ENCODE assay signal across 19 mouse cellular contexts in genomic region chr16:11694386-11694785, GRCm38 (mm10).
"Had no signal": no experiment of that assay in that cellular context is flagged by ENCODE, and none has a peak within 500 bp of the region (broad histone marks: within the 10 kb centered on the region; RNA-seq: fewer than 3 reads in every experiment).

No protein-coding gene starts in this region.

- DNase-seq: kidney, adult 18-20 months; kidney, adult 9 months; kidney, postnatal 14 days; kidney, postnatal 4 days; liver, embryonic 13.5 days; lung, adult 2 months; lung, postnatal 14 days; right cerebral cortex, adult 18-20 months; right cerebral cortex, postnatal 14 days; right cerebral cortex, postnatal 4 days; thymus, adult 2 months; thymus, postnatal 14 days; thymus, postnatal 4 days had no signal

- H3K9me3 ChIP-seq: limb, embryonic 12.5 days; limb, embryonic 15.5 days; liver, embryonic 13.5 days; neural tube, embryonic 12.5 days; neural tube, embryonic 15.5 days had no signal

- H3K4me2 ChIP-seq: limb, embryonic 12.5 days; limb, embryonic 15.5 days; liver, embryonic 13.5 days; neural tube, embryonic 12.5 days; neural tube, embryonic 15.5 days had no signal

- H3K9ac ChIP-seq: limb, embryonic 12.5 days; limb, embryonic 15.5 days; liver, embryonic 13.5 days; neural tube, embryonic 12.5 days; neural tube, embryonic 15.5 days had no signal

- H3K36me3 ChIP-seq: limb, embryonic 12.5 days; limb, embryonic 15.5 days; liver, embryonic 13.5 days; neural tube, embryonic 12.5 days; neural tube, embryonic 15.5 days had no signal

- H3K27ac ChIP-seq: limb, embryonic 12.5 days; limb, embryonic 15.5 days; liver, embryonic 13.5 days; neural tube, embryonic 12.5 days; neural tube, embryonic 15.5 days; stomach, postnatal 0 days had no signal

- H3K4me1 ChIP-seq: limb, embryonic 15.5 days; liver, embryonic 13.5 days had no signal

- H3K27me3 ChIP-seq: limb, embryonic 12.5 days; limb, embryonic 15.5 days; liver, embryonic 13.5 days; neural tube, embryonic 12.5 days; neural tube, embryonic 15.5 days had no signal

- ATAC-seq: intestine, embryonic 16.5 days had no signal

- H3K4me3 ChIP-seq: limb, embryonic 12.5 days; limb, embryonic 15.5 days; liver, embryonic 13.5 days; neural tube, embryonic 12.5 days; neural tube, embryonic 15.5 days had no signal
